Mouse (Mus musculus) neutrophil, adult 65 days (primary cell): Measurements from ENCODE around the gene Adam26b. TPM values are rescaled to one million over a fixed set of nuclear protein-coding genes. Genes with fewer than 3 reads are reported as not detected.

Source experiments
- total RNA-seq: library from RNA; stranded (reverse); gene quantifications from 2 replicates; pipeline ENCODE4 v1.2.4, GENCODE M21; 2023

Adam26b gene
- total RNA-seq, result not detected in 2 replicates

GRCm38 (mm10) chr8:43528006-43528405 lies at the start of gene Adam26b:
TSS of gene Adam26b (minus strand) at chr8:43528106.

GRCm38 (mm10) chr8:43576607-43577006 lies 48.7 kb upstream of the Adam26b start, which contains the start of gene Adam26a:
TSS of gene Adam26a (minus strand) at chr8:43576707.

Other genes starting within 250 kb of the Adam26b start
- gene Zfp42, start 221.1 kb downstream of the Adam26b start, total RNA-seq, result not detected in 2 replicates
- not detected in 2 replicates for gene Adam26a, start 48.6 kb upstream of the Adam26b start, total RNA-seq
- not detected in 2 replicates for gene Gm5346, start 99.2 kb upstream of the Adam26b start, total RNA-seq
- gene Adam34, start 181.9 kb upstream of the Adam26b start, total RNA-seq, result not detected in 2 replicates